Comparison of ENCODE assay signal across 23 mouse cellular contexts in the genomic region with DNA sequence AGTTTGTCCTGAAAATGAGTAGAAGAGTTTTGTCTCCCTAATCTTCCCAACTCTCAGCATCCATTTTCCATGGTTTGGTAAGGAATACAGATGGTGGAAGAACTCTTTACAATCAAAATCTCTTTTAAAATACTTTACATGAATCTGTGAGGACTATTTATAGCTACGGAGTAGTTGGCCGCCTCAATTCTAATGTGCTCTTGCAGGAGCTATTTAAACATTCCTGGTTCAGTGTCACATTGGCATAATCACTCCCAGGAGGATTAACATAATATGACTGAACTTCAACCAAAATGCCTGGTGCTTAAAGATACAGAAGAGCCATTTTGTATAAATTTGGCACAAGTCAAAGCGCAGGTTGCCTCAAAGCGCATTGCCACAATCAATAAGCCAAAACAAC. TPM values are rescaled to one million over a fixed set of nuclear protein-coding genes. Genes with fewer than 3 reads are reported as not detected.
DNase-seq lines count a peak whose midpoint lies in the region; ATAC-seq and TF ChIP-seq lines count a peak whose summit lies in the region.
"Had no signal": no experiment of that assay in that cellular context is flagged by ENCODE, and none has a peak within 500 bp of the region (broad histone marks: within the 10 kb centered on the region; RNA-seq: fewer than 3 reads in every experiment).

No protein-coding gene starts in this region.

- no peaks in the 10 kb centered on the region for H3K9me3 ChIP-seq in forebrain, postnatal 0 days (ENCODE audit: low read length)
- no peaks in the 10 kb centered on the region for H3K9me3 ChIP-seq in forebrain, embryonic 16.5 days (ENCODE audit: control insufficient read depth, low read length)
- H3K9me3 ChIP-seq in heart, embryonic 16.5 days (replicated peaks; ENCODE audit: control insufficient read depth, low read length) = no peaks in the 10 kb centered on the region
- H3K9me3 ChIP-seq: embryonic facial prominence, embryonic 10.5 days; embryonic facial prominence, embryonic 12.5 days; forebrain, embryonic 13.5 days; forebrain, embryonic 15.5 days; G1E had no signal

- no peak overlapping the region for H3K27ac ChIP-seq in forebrain, postnatal 0 days (ENCODE audit: low read depth, low read length)
- H3K27ac ChIP-seq in forebrain, embryonic 16.5 days (ENCODE audit: low read length) = no peak overlapping the region
- H3K27ac ChIP-seq in heart, embryonic 16.5 days (ENCODE audit: low read length) = peak overlapping the region; percentile 39
- H3K27ac ChIP-seq: embryonic facial prominence, embryonic 10.5 days; embryonic facial prominence, embryonic 12.5 days; forebrain, embryonic 13.5 days; forebrain, embryonic 15.5 days had no signal

- no peaks in the 10 kb centered on the region for H3K36me3 ChIP-seq in forebrain, postnatal 0 days (ENCODE audit: insufficient read depth)
- no peaks in the 10 kb centered on the region for H3K36me3 ChIP-seq in forebrain, embryonic 16.5 days (ENCODE audit: control insufficient read depth, insufficient read depth)
- no peaks in the 10 kb centered on the region for H3K36me3 ChIP-seq in heart, embryonic 16.5 days (ENCODE audit: control insufficient read depth, insufficient read depth)
- H3K36me3 ChIP-seq: embryonic facial prominence, embryonic 10.5 days; embryonic facial prominence, embryonic 12.5 days; forebrain, embryonic 15.5 days had no signal

- no peak overlapping the region for H3K9ac ChIP-seq in forebrain, postnatal 0 days
- no peak overlapping the region for H3K9ac ChIP-seq in forebrain, embryonic 16.5 days (replicated peaks; ENCODE audit: low read depth, low read length)
- H3K9ac ChIP-seq in heart, embryonic 16.5 days (ENCODE audit: low read length) = no peak overlapping the region
- H3K9ac ChIP-seq: embryonic facial prominence, embryonic 12.5 days; forebrain, embryonic 13.5 days; forebrain, embryonic 15.5 days had no signal

- no peak for TF ChIP-seq CTCF in forebrain, postnatal 0 days (IDR thresholded peaks at IDR 0.05; ENCODE audit: low read depth)

- no peaks in the 10 kb centered on the region; the same call in 1 of the 2 replicates for H3K4me1 ChIP-seq in forebrain, postnatal 0 days (ENCODE audit: insufficient read depth)
- peaks cover 24% of the 10 kb centered on the region for H3K4me1 ChIP-seq in forebrain, embryonic 16.5 days (replicated peaks; ENCODE audit: control insufficient read depth, insufficient read depth, low read length)
- H3K4me1 ChIP-seq in heart, embryonic 16.5 days (ENCODE audit: control insufficient read depth, insufficient read depth, low read length) = peaks cover 28% of the 10 kb centered on the region

- no peak for ATAC-seq in forebrain, postnatal 0 days
- ATAC-seq in forebrain, embryonic 16.5 days = no peak
- no peak for ATAC-seq in heart, embryonic 16.5 days (replicated peaks; ENCODE audit: extremely low read depth, insufficient read depth, low FRiP score)
- ATAC-seq: activated CD4-positive, CD25-positive, alpha-beta regulatory T cell, adult 4 months; CD4-positive, CD25-positive, alpha-beta regulatory T cell, adult 4 months; forebrain, embryonic 13.5 days; forebrain, embryonic 15.5 days; Patski had no signal

- H3K4me3 ChIP-seq in forebrain, postnatal 0 days (ENCODE audit: low read depth, low read length) = no peak overlapping the region
- no peak overlapping the region for H3K4me3 ChIP-seq in forebrain, embryonic 16.5 days (replicated peaks; ENCODE audit: low read length)
- no peak overlapping the region for H3K4me3 ChIP-seq in heart, embryonic 16.5 days (ENCODE audit: low read length)
- H3K4me3 ChIP-seq: embryonic facial prominence, embryonic 10.5 days; embryonic facial prominence, embryonic 12.5 days; forebrain, embryonic 13.5 days; forebrain, embryonic 15.5 days had no signal

- peak; percentile 56 for DNase-seq in forebrain, postnatal 0 days
- DNase-seq in heart, adult 11 months = peak; percentile 5
- DNase-seq in heart, adult 8-10 months (ENCODE audit: low spot score) = no peak
- DNase-seq in heart, postnatal 4 days = no peak
- no peak for DNase-seq in adrenal gland, postnatal 14 days
- DNase-seq: adrenal gland, adult 8-10 months; adrenal gland, postnatal 25 days; B cell, adult 2 months; cerebellum, adult 11-12 months; cerebellum, adult 2 months; cerebellum, adult 9-10 months; cerebellum, postnatal 10 days; cerebellum, postnatal 25 days had no signal

- H3K4me2 ChIP-seq in forebrain, postnatal 0 days (ENCODE audit: low read depth) = no peak overlapping the region
- no peak overlapping the region for H3K4me2 ChIP-seq in forebrain, embryonic 16.5 days (ENCODE audit: low read length)
- H3K4me2 ChIP-seq in heart, embryonic 16.5 days (ENCODE audit: low read depth, low read length) = no peak overlapping the region
- H3K4me2 ChIP-seq: embryonic facial prominence, embryonic 12.5 days; forebrain, embryonic 13.5 days; forebrain, embryonic 15.5 days had no signal

- H3K27me3 ChIP-seq in forebrain, postnatal 0 days (ENCODE audit: insufficient read depth, low read length) = no peaks in the 10 kb centered on the region
- no peaks in the 10 kb centered on the region for H3K27me3 ChIP-seq in forebrain, embryonic 16.5 days (replicated peaks; ENCODE audit: control insufficient read depth, insufficient read depth, low read length)
- no peaks in the 10 kb centered on the region for H3K27me3 ChIP-seq in heart, embryonic 16.5 days (ENCODE audit: control insufficient read depth, insufficient read depth, low read length)
- H3K27me3 ChIP-seq: forebrain, embryonic 13.5 days; forebrain, embryonic 15.5 days had no signal

- WGBS in forebrain, postnatal 0 days = 60% methylated on average over 4 of the region's 4 CpGs
- WGBS in forebrain, embryonic 16.5 days = 63% methylated on average over 4 of the region's 4 CpGs
- WGBS in heart, embryonic 16.5 days = 53% methylated on average over 4 of the region's 4 CpGs

RNA-seq across cellular contexts. Expression of a gene that starts 2.5 kb away (rescaled TPM):
- 30.7 and 42.5 TPM in 2 replicates for total RNA-seq in forebrain, postnatal 0 days (2014; rRNA removed)
- polyA plus RNA-seq in forebrain, postnatal 0 days (2015; fragmentation: Nextera tagmentation; extraction: Ambion mirVana) = 13.4 and 17.4 TPM in 2 replicates
- 37.2 and 37.6 TPM in 2 replicates for polyA plus RNA-seq in forebrain, embryonic 16.5 days (2015; fragmentation: Nextera tagmentation; extraction: Ambion mirVana)
- 10 to 100 TPM; 10.2 to 11.5 (median 10.8) TPM for total RNA-seq in heart, adult 8-10 months (2022)
- 36.4 and 40.1 TPM in 2 replicates for polyA plus RNA-seq in heart, embryonic 16.5 days (2015; fragmentation: Nextera tagmentation; extraction: Ambion mirVana)
- total RNA-seq in heart, postnatal 4 days (2021) = 10 to 100 TPM; 47.6 to 53.6 TPM
- 25.3 and 26.3 TPM in 2 replicates for total RNA-seq in adrenal gland, postnatal 14 days (2021)

Comparison
In these comparisons a context has a peak if more than half of its experiments do, and no peak if none do; other contexts are left out.
1. DNase-seq: peak in forebrain, postnatal 0 days (single experiment) and heart, adult 11 months (single experiment); none in heart, adult 8-10 months (single experiment), heart, postnatal 4 days (single experiment) and adrenal gland, postnatal 14 days (single experiment).